ENCODE assay signal across 9 mouse cellular contexts in the genomic region with DNA sequence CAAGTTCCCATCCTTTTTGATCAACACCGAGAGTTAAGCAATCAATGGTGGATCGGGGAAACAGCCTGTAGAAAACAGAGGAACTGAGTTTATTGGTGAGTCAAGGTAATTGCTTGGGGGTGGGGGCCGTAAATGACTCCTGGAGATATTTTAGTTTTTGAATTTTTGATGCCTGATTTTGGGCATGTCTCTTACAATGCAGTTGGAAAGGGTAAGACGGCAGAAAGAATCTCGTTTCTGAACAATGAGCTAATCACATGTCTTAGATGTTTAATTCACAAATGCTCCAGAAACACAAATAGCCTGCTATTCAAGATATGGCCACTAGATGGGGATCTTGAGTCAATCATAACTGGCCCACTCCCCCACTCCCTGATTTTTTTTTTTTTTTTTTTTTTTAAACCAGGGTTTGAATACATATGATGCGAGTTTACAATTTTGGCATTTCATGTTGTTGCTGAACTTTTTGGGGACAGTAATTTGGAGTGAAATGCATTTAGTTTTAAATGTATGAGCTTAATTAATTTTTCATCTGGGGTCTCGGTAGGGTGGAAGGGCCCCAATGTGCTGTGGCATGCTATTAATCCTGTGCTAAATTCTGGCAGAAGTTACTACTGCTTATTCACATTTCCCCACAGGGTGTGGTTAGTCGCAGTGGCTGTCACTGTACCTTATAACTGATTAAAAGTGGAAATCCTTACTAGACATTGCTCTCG. TPM values are rescaled to one million over a fixed set of nuclear protein-coding genes. Genes with fewer than 3 reads are reported as not detected.
A peak's percentile ranks its signal among the peaks of the same experiment; 100 is the strongest.
DNase-seq lines count a peak whose midpoint lies in the region; ATAC-seq and TF ChIP-seq lines count a peak whose summit lies in the region.
"Had no signal": no experiment of that assay in that cellular context is flagged by ENCODE, and none has a peak within 500 bp of the region (broad histone marks: within the 10 kb centered on the region; RNA-seq: fewer than 3 reads in every experiment).

No protein-coding gene starts in this region.

- H3K4me1 ChIP-seq in liver, embryonic 13.5 days (replicated peaks) = no peaks in the 10 kb centered on the region
- peaks cover 19% of the 10 kb centered on the region for H3K4me1 ChIP-seq in embryonic facial prominence, embryonic 13.5 days
- H3K4me1 ChIP-seq in hindbrain, embryonic 12.5 days = peaks cover 10% of the 10 kb centered on the region; the same call in 1 of the 2 replicates

- no peak for TF ChIP-seq POLR2A in myocyte (IDR thresholded peaks at IDR 0.05; ENCODE audit: insufficient read length, low read depth)

- ATAC-seq in liver, embryonic 13.5 days (ENCODE audit: low read depth) = no peak
- peak; percentile 34; the same call in 1 of the 2 replicates for ATAC-seq in embryonic facial prominence, embryonic 13.5 days (ENCODE audit: insufficient number of reproducible peaks, insufficient read depth, low FRiP score, low TSS enrichment, low read depth)
- 0 out of 2 replicates have a peak, but pooled peaks have one; percentile 23 for ATAC-seq in hindbrain, embryonic 12.5 days (ENCODE audit: low FRiP score)

- no peaks in the 10 kb centered on the region for H3K27me3 ChIP-seq in liver, embryonic 13.5 days
- no peaks in the 10 kb centered on the region for H3K27me3 ChIP-seq in embryonic facial prominence, embryonic 13.5 days
- H3K27me3 ChIP-seq in hindbrain, embryonic 12.5 days = no peaks in the 10 kb centered on the region
- no peaks in the 10 kb centered on the region for H3K27me3 ChIP-seq in myocyte (ENCODE audit: control insufficient read depth, insufficient read depth, insufficient read length)

- H3K9me3 ChIP-seq in liver, embryonic 13.5 days (replicated peaks) = no peaks in the 10 kb centered on the region
- no peaks in the 10 kb centered on the region for H3K9me3 ChIP-seq in embryonic facial prominence, embryonic 13.5 days
- H3K9me3 ChIP-seq in hindbrain, embryonic 12.5 days (replicated peaks) = no peaks in the 10 kb centered on the region

- WGBS in liver, embryonic 13.5 days (ENCODE audit: insufficient replicate concordance) = 24% methylated on average over 9 of the region's 9 CpGs
- WGBS in embryonic facial prominence, embryonic 13.5 days = 26% methylated on average over 9 of the region's 9 CpGs
- WGBS in hindbrain, embryonic 12.5 days = 40% methylated on average over 9 of the region's 9 CpGs

- H3K27ac ChIP-seq in liver, embryonic 13.5 days = no peak overlapping the region
- no peak overlapping the region; the same call in 1 of the 2 replicates for H3K27ac ChIP-seq in embryonic facial prominence, embryonic 13.5 days
- no peak overlapping the region; the same call in 1 of the 2 replicates for H3K27ac ChIP-seq in hindbrain, embryonic 12.5 days

- H3K9ac ChIP-seq in liver, embryonic 13.5 days = no peak overlapping the region
- no peak overlapping the region for H3K9ac ChIP-seq in embryonic facial prominence, embryonic 13.5 days
- H3K9ac ChIP-seq in hindbrain, embryonic 12.5 days = no peak overlapping the region

- H3K36me3 ChIP-seq in liver, embryonic 13.5 days = no peaks in the 10 kb centered on the region
- H3K36me3 ChIP-seq in embryonic facial prominence, embryonic 13.5 days = no peaks in the 10 kb centered on the region
- H3K36me3 ChIP-seq in hindbrain, embryonic 12.5 days = no peaks in the 10 kb centered on the region
- H3K36me3 ChIP-seq in myocyte (ENCODE audit: control insufficient read depth, insufficient read depth) = no peaks in the 10 kb centered on the region

- no peak overlapping the region for H3ac ChIP-seq in myocyte (ENCODE audit: control insufficient read depth, insufficient read length)

- no peak overlapping the region for H3K4me3 ChIP-seq in liver, embryonic 13.5 days (replicated peaks)
- peak overlapping the region; percentile 14 for H3K4me3 ChIP-seq in embryonic facial prominence, embryonic 13.5 days
- no peak overlapping the region for H3K4me3 ChIP-seq in hindbrain, embryonic 12.5 days
- no peak overlapping the region for H3K4me3 ChIP-seq in myocyte

- H3K79me2 ChIP-seq in myocyte (ENCODE audit: control insufficient read depth, insufficient read depth) = no peaks in the 10 kb centered on the region

- peak; percentile 5 for DNase-seq in liver, embryonic 13.5 days
- DNase-seq in liver (no peak), R1 (ENCODE audit: low read depth, low spot score) (peak; percentile 44)
- DNase-seq in left cerebral cortex, adult 18-20 months (ENCODE audit: low spot score in 2 of 2) = peak; percentile 39 to 59
- DNase-seq in spleen, adult 18-20 months = no peak

- H3K4me2 ChIP-seq in liver, embryonic 13.5 days = no peak overlapping the region
- peak overlapping the region; percentile 45 for H3K4me2 ChIP-seq in embryonic facial prominence, embryonic 13.5 days
- no peak overlapping the region for H3K4me2 ChIP-seq in hindbrain, embryonic 12.5 days (replicated peaks)
- H3K4me2 ChIP-seq in myocyte (ENCODE audit: low read depth) = peak overlapping the region; percentile 70

TF ChIP-seq in myocyte, 11 proteins besides CTCF, POLR2A, EP300 and RAD21:
- TF ChIP-seq MAX (IDR thresholded peaks at IDR 0.05; ENCODE audit: low read depth) (no peak), TCF12 (IDR thresholded peaks at IDR 0.05; ENCODE audit: insufficient read depth, poor library complexity, severe bottlenecking) (no peak), MYOG (IDR thresholded peaks at IDR 0.05; ENCODE audit: control insufficient read depth in 1 of 3, insufficient read depth in 1 of 3, insufficient read length in 2 of 3, low read depth in 2 of 3) (no peak), SRF (IDR thresholded peaks at IDR 0.05; ENCODE audit: control insufficient read depth, insufficient read length, low read depth) (no peak), POLR2AphosphoS2 (IDR thresholded peaks at IDR 0.05; ENCODE audit: insufficient read length, low read depth) (no peak), E2F4 (IDR thresholded peaks at IDR 0.05; ENCODE audit: insufficient read depth) (no peak), TCF3 (IDR thresholded peaks at IDR 0.05; ENCODE audit: insufficient read length, low read depth) (no peak), USF1 (IDR thresholded peaks at IDR 0.05; ENCODE audit: low read depth) (no peak), MYOD1 (IDR thresholded peaks at IDR 0.05; ENCODE audit: control insufficient read depth in 1 of 3, insufficient read length in 2 of 3, low read depth in 2 of 3) (no peak), REST (IDR thresholded peaks at IDR 0.05; ENCODE audit: insufficient read depth, insufficient read length) (no peak), CEBPB (IDR thresholded peaks at IDR 0.05; ENCODE audit: insufficient read depth, poor library complexity, severe bottlenecking) (no peak)

RNA-seq across cellular contexts. Expression of gene 9330182O14Rik, which starts 32.6 kb away (rescaled TPM):
- not detected in 2 replicates for polyA plus RNA-seq in liver, embryonic 13.5 days (2015; fragmentation: Nextera tagmentation; extraction: Ambion mirVana)
- not detected in 2 replicates for polyA plus RNA-seq in embryonic facial prominence, embryonic 13.5 days (2015; fragmentation: Nextera tagmentation; extraction: Ambion mirVana)
- polyA plus RNA-seq in hindbrain, embryonic 12.5 days (2016; fragmentation: Nextera tagmentation; extraction: Ambion mirVana) = not detected in 2 replicates
- total RNA-seq in left cerebral cortex, adult 18-20 months (2021) = not detected
- not detected for polyA plus RNA-seq in myocyte (2012; fragmentation: generic; extraction: Trizol)
- total RNA-seq: neutrophil, adult 5-6 weeks had no signal

Comparison
In these comparisons a context has a peak if more than half of its experiments do, and no peak if none do; other contexts are left out.
1. DNase-seq: peak in liver, embryonic 13.5 days (single experiment), R1 (single experiment) and left cerebral cortex, adult 18-20 months (2 of 2); none in liver (single experiment) and spleen, adult 18-20 months (0 of 2).
2. H3K4me2 ChIP-seq: peak in embryonic facial prominence, embryonic 13.5 days (single experiment) and myocyte (single experiment); none in liver, embryonic 13.5 days (single experiment) and hindbrain, embryonic 12.5 days (single experiment).